Mouse (Mus musculus) adrenal gland (tissue): ENCODE measurements around the gene Gm8764.
"Not testable (repeated sequence)": the region's sequence is repeated elsewhere in the genome, so short reads cannot be mapped to it uniquely, and the experiment has no call there.

Experiments used
- intact Hi-C: fragments of 180-260 bp; cut with DNase I; formaldehyde crosslinking; loops from one replicate; pipeline ENCODE4 v1.15.1; 2025
- long read RNA-seq, 2 experiments: library from polyadenylated mRNA; unstranded; transcript quantifications; one replicate each; pipeline ENCODE4 v2.0.0; 2020; ENCODE audit warnings: borderline replicate concordance in 1 of 2; ENCODE audit not compliant: insufficient replicate concordance in 1 of 2

Gene Gm8764
- long read RNA-seq, experiment 1, result 0 reads
- long read RNA-seq, experiment 2, result 0 reads

- intact Hi-C loops, result not testable (repeated sequence)
Observed at GRCm38 (mm10) chr10:104159706-104160105, at the start of gene Gm8764. Gm8764 (plus strand) TSS chr10:104160006.

- intact Hi-C loops, result no loop called here
Observed at GRCm38 (mm10) chr10:104110044-104110443, 49.8 kb upstream of the Gm8764 start.

DNA sequence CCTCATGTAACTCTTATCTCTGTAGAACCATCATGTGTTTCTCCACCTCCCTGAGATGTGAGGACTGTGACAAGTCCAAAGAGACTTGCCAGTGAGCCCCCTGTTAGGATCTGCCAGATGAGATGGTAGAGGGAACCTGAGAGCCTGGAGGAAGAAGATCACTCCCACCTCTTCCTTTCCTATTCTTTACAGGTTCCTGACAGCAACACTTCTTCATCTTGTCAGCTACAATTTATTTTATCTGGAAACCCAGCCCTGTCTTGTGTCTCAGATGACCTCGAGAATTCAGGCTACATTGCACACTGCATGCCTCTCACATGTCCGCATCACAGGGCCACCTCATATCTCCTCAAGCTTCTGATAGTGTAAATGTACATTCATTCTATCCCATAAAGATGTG lies 41.5 kb upstream of the Gm8764 start:
- intact Hi-C loops, result no loop called here

- intact Hi-C loops, result not testable (repeated sequence)
Observed at GRCm38 (mm10) chr10:104142687-104143086, 17.1 kb upstream of the Gm8764 start, which contains the start of gene Gm21293. Gm21293 (plus strand) TSS chr10:104142987.

DNA sequence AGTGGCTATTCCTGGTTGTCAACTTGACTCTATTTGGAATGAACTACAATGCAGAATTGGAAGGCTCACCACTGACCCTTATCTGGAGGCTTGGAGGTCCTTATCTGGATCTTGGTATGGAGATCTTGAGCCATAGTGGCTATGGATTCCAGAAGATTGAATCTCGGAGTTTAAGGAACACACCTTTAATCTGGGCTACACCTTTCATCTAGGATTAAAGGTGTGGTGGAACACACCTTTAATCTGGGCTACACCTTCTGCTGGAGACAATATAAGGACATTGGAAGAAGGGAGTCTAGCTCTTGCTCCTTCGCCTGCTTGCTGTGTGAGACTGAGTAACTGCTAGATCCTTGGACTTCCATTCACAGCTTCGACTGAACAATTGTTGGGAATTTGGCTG lies 8.6 kb upstream of the Gm8764 start, which contains the start of gene Gm6763:
TSS of gene Gm6763 (plus strand) at position 301 of the 400 bp plus-strand sequence.
- intact Hi-C loops, result not testable (repeated sequence)

GRCm38 (mm10) chr10:104168215-104168614 lies 8.4 kb downstream of the Gm8764 start, which contains the start of gene Gm21304:
Gm21304 (plus strand) TSS chr10:104168515.
- intact Hi-C loops, result not testable (repeated sequence)

- intact Hi-C loops, result not testable (repeated sequence)
Observed at GRCm38 (mm10) chr10:104176724-104177123, 16.9 kb downstream of the Gm8764 start, which contains the start of gene Gm21312. Gm21312 (plus strand) TSS chr10:104177024.

GRCm38 (mm10) chr10:104185233-104185632 lies 25.4 kb downstream of the Gm8764 start, which contains the start of gene Gm20765:
Gm20765 (plus strand) TSS chr10:104185533.
- intact Hi-C loops, result not testable (repeated sequence)

DNA sequence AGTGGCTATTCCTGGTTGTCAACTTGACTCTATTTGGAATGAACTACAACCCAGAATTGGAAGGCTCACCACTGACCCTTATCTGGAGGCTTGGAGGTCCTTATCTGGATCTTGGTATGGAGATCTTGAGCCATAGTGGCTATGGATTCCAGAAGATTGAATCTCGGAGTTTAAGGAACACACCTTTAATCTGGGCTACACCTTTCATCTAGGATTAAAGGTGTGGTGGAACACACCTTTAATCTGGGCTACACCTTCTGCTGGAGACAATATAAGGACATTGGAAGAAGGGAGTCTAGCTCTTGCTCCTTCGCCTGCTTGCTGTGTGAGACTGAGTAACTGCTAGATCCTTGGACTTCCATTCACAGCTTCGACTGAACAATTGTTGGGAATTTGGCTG lies 33.9 kb downstream of the Gm8764 start, which contains the start of gene Gm4340:
TSS of gene Gm4340 (plus strand) at position 301 of the 400 bp plus-strand sequence.
- intact Hi-C loops, result not testable (repeated sequence)

DNA sequence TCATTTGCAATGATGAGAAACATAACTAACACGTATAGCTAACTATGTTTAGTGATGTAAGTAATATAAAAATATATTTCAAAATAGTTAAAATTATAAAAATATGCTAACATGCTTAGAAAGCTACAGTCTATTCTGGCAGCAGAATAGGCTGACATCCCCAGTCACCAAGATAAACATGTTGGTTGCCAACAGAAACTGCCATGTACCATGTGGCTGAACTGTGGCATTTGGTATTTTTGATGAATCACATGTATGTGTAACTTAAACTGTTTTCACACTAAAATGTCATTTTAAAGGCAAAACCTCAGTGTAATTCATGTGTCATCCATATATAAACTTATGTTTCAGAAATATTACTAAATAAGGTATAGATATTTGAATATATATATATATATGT lies 49.8 kb downstream of the Gm8764 start:
- intact Hi-C loops, result no loop called here

GRCm38 (mm10) chr10:104210268-104210990 lies 50.6 kb downstream of the Gm8764 start:
- intact Hi-C loops, result no loop called here
